Mouse (Mus musculus) heart, embryonic 12.5 days (tissue): ENCODE results near the gene BC024063. TPM values are rescaled to one million over a fixed set of nuclear protein-coding genes. Genes with fewer than 3 reads are reported as not detected.
"Not testable (repeated sequence)": the region's sequence is repeated elsewhere in the genome, so short reads cannot be mapped to it uniquely, and the experiment has no call there.

Experiments
- ATAC-seq: fragments of 200-750 bp; cut with Nextera tagmentation; 2 replicates; pipeline ENCODE4 v1.8.0; 2017; ENCODE audit warnings: moderate TSS enrichment, moderate library complexity; ENCODE audit not compliant: insufficient number of reproducible peaks, low FRiP score
- H3K27ac ChIP-seq: fragments of 300-500 bp; sonication (generic); 2 replicates; pipeline ENCODE4 v1.5.1; 2016; ENCODE audit warnings: mild to moderate bottlenecking, moderate library complexity; ENCODE audit not compliant: poor library complexity, severe bottlenecking
- H3K27me3 ChIP-seq: fragments of 300-500 bp; sonication (generic); replicated peaks from 2 replicates; pipeline ENCODE4 v1.6.1; 2016; ENCODE audit warnings: mild to moderate bottlenecking, moderate library complexity
- H3K36me3 ChIP-seq: fragments of 300-500 bp; sonication (generic); 2 replicates; pipeline ENCODE4 v1.6.1; 2016; ENCODE audit warnings: mild to moderate bottlenecking, moderate library complexity
- H3K4me1 ChIP-seq: fragments of 300-500 bp; sonication (generic); replicated peaks from 2 replicates; pipeline ENCODE4 v1.6.1; 2016; ENCODE audit warnings: mild to moderate bottlenecking
- H3K4me2 ChIP-seq: fragments of 300-500 bp; sonication (generic); 2 replicates; pipeline ENCODE4 v1.6.1; 2016; ENCODE audit warnings: mild to moderate bottlenecking, moderate library complexity
- H3K4me3 ChIP-seq: fragments of 300-500 bp; sonication (generic); 2 replicates; pipeline ENCODE4 v1.5.1; 2016; ENCODE audit warnings: mild to moderate bottlenecking
- H3K9ac ChIP-seq: fragments of 300-500 bp; sonication (generic); 2 replicates; pipeline ENCODE4 v1.6.1; 2016; ENCODE audit warnings: mild to moderate bottlenecking, moderate library complexity
- H3K9me3 ChIP-seq: fragments of 300-500 bp; sonication (generic); replicated peaks from 2 replicates; pipeline ENCODE4 v1.6.1; 2016; ENCODE audit warnings: mild to moderate bottlenecking, moderate library complexity
- WGBS: fragments of 180-500 bp; shearing (Covaris S2); methylation state at CpG from one replicate; pipeline ENCODE4 v1.1.7; 2016; 5-methylcytosine and 5-hydroxymethylcytosine counted together
- polyA plus RNA-seq: library from polyadenylated mRNA; unstranded; fragments of >200 nt; fragmentation: Nextera tagmentation; extraction: Ambion mirVana; gene quantifications from 2 replicates; pipeline ENCODE4 v1.2.1, GENCODE M21; 2016

BC024063 gene
- 2.7 and 3.0 TPM in 2 replicates for polyA plus RNA-seq

- 16% methylated on average over 42 of the region's 42 CpGs for WGBS
- Histone ChIP-seq H3K27ac (peak within 1 kb of the TSS; percentile 69; the same call in 1 of the 2 replicates), H3K9ac (peak within 1 kb of the TSS; percentile 72; the same call in 1 of the 2 replicates), H3K4me2 (peak within 1 kb of the TSS; percentile 67), H3K4me3 (peak within 1 kb of the TSS; percentile 61)
- H3K27me3 ChIP-seq, H3K9me3 ChIP-seq, H3K4me1 ChIP-seq, H3K36me3 ChIP-seq: not testable (repeated sequence)
- peak; percentile 94 for ATAC-seq
Measured at GRCm38 (mm10) chr10:82082728-82083621, at the start of gene BC024063. BC024063 (plus strand) TSS chr10:82083353.

GRCm38 (mm10) chr10:82042191-82042590, 41.0 kb upstream of the BC024063 start:
- no peak for ATAC-seq
- Histone ChIP-seq H3K4me2 (no peak overlapping the region), H3K36me3 (no peaks in the 10 kb centered on the region), H3K4me1 (no peaks in the 10 kb centered on the region), H3K27me3 (no peaks in the 10 kb centered on the region), H3K9ac (no peak overlapping the region), H3K4me3 (no peak overlapping the region), H3K27ac (no peak overlapping the region), H3K9me3 (peaks cover 19% of the 10 kb centered on the region)
- WGBS: 66% methylated on average over 2 of the region's 2 CpGs

- H3K36me3 ChIP-seq: peaks cover 12% of the 10 kb centered on the region
- no peak for ATAC-seq
- no peaks in the 10 kb centered on the region for H3K27me3 ChIP-seq
- no peak overlapping the region for H3K4me3 ChIP-seq
- H3K4me2 ChIP-seq: no peak overlapping the region
- H3K27ac ChIP-seq: no peak overlapping the region
- H3K4me1 ChIP-seq: no peaks in the 10 kb centered on the region
- H3K9ac ChIP-seq: no peak overlapping the region
- H3K9me3 ChIP-seq: peaks cover 29% of the 10 kb centered on the region
- 83% methylated on average over 3 of the region's 3 CpGs for WGBS
Measured at GRCm38 (mm10) chr10:82046603-82047002, 36.5 kb upstream of the BC024063 start.

DNA sequence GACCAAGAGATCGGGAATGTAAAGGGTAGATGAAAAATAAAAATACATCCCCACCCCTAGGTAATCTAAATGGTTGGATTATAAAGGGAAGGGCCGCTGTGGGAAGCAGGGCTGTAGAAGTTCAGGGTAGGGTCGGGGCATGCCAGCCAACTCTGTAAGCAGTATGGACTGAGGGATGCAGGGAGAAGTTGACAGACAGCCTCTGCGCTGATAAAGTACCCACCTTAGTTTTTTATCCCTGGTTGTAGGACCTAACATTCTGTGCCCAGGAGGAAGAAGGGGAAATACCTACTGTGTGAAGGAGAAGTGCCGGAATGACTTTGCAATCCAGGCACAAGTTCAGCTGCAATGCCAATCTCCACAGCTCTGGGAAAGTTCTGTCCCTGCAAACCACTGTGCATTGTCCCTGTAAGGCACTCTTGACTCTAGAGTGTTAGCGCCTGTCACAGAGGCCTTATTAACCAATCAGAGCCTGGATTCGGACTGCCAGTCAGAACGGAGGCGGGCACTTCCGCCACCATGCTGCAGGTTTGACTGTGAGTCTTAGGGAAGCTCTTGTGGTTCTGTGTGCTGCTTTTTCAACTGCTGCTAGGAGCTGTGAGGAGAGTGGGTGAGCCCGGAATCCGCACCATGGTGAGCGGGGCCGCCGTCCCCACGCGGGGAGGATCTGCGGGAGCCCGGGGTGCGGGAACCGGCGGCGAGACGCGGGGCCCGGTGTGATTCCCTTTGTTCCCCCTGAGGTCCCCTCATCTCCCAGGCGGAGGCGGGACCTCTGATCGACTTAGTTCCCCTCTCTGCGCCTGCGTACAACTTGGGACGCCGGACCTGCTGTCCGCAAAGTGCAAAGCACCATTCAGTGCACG, 35.3 kb upstream of the BC024063 start, which contains the start of gene Zfp873:
TSS of gene Zfp873 (plus strand) at position 527 of the 863 bp plus-strand sequence.
- peak; percentile 98 for ATAC-seq
- H3K4me3 ChIP-seq: peak within 1 kb of the TSS; percentile 66
- no peaks in the 10 kb centered on the region for H3K27me3 ChIP-seq
- peak within 1 kb of the TSS; percentile 93 for H3K27ac ChIP-seq
- no peaks in the 10 kb centered on the region for H3K4me1 ChIP-seq
- H3K9ac ChIP-seq: peak within 1 kb of the TSS; percentile 79
- 9% methylated on average over 35 of the region's 35 CpGs for WGBS
- H3K36me3 ChIP-seq: peaks cover 24% of the 10 kb centered on the region
- peaks cover 40% of the 10 kb centered on the region for H3K9me3 ChIP-seq
- H3K4me2 ChIP-seq: peak within 1 kb of the TSS; percentile 71

- 27% methylated on average over 10 of the region's 10 CpGs for WGBS
- peak overlapping the region; percentile 66 for H3K4me3 ChIP-seq
- peak; percentile 10; the same call in 1 of the 2 replicates for ATAC-seq
- H3K27me3 ChIP-seq, H3K27ac ChIP-seq, H3K4me1 ChIP-seq: not testable (repeated sequence)
- H3K4me2 ChIP-seq: peak overlapping the region; percentile 71
- peaks cover 44% of the 10 kb centered on the region for H3K9me3 ChIP-seq
- H3K9ac ChIP-seq: peak overlapping the region; percentile 79
- H3K36me3 ChIP-seq: peaks cover 28% of the 10 kb centered on the region
Measured at GRCm38 (mm10) chr10:82048460-82048804, 34.7 kb upstream of the BC024063 start.

- H3K36me3 ChIP-seq, H3K27me3 ChIP-seq, ATAC-seq, H3K4me1 ChIP-seq, H3K9me3 ChIP-seq: not testable (repeated sequence)
- H3K4me3 ChIP-seq: peak overlapping the region; percentile 61
- H3K4me2 ChIP-seq: peak overlapping the region; percentile 67
- peak overlapping the region; percentile 69; the same call in 1 of the 2 replicates for H3K27ac ChIP-seq
- H3K9ac ChIP-seq: peak overlapping the region; percentile 72; the same call in 1 of the 2 replicates
- 18% methylated on average over 14 of the region's 14 CpGs for WGBS
Measured at GRCm38 (mm10) chr10:82083622-82083971, 444 bp downstream of the BC024063 start.

GRCm38 (mm10) chr10:82117206-82117605, 34.1 kb downstream of the BC024063 start:
- no peak overlapping the region for H3K9ac ChIP-seq
- H3K4me2 ChIP-seq: no peak overlapping the region
- H3K27me3 ChIP-seq: no peaks in the 10 kb centered on the region
- H3K9me3 ChIP-seq: peaks cover 32% of the 10 kb centered on the region
- ATAC-seq: no peak
- no peaks in the 10 kb centered on the region for H3K36me3 ChIP-seq
- no peak overlapping the region for H3K4me3 ChIP-seq
- H3K4me1 ChIP-seq: no peaks in the 10 kb centered on the region
- 74% methylated on average over 3 of the region's 3 CpGs for WGBS
- H3K27ac ChIP-seq: no peak overlapping the region

DNA sequence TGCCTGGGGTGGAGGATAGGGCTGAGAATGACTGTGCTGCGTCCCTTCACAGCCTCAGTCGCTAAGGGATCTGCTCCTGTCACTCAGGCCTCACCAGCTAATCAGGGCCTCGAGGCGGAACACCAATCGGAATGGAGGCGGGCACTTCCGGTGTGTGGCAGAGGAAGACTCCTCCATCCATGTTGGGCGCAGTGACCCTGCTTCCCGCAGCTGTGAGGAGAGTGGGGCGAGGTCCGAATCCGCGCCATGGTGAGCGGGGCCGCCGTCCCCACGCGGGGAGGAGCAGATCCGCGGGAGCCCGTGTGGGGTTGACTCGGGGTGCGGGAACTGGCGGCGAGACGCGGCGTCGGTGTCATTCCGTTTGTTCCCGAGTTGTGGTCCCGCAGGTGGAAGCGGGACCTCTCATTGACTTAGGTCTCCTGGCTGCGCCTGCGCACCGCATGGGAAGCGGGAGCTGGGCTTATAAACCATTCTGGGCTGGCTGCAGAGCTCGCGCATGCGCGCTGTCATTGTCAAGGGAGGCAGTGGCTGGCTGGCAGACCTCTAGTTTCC, 44.8 kb downstream of the BC024063 start, which contains the start of gene AU041133:
TSS of gene AU041133 (plus strand) at position 164 of the 552 bp plus-strand sequence.
- Histone ChIP-seq H3K9ac (peak within 1 kb of the TSS; percentile 82), H3K27ac (peak within 1 kb of the TSS; percentile 71), H3K4me2 (peak within 1 kb of the TSS; percentile 70), H3K36me3 (peaks cover 14% of the 10 kb centered on the region; the same call in 1 of the 2 replicates), H3K4me3 (peak within 1 kb of the TSS; percentile 81), H3K9me3 (peaks cover 26% of the 10 kb centered on the region), H3K4me1 (no peaks in the 10 kb centered on the region; the same call in 1 of the 2 replicates), H3K27me3 (no peaks in the 10 kb centered on the region)
- ATAC-seq: peak; percentile 95
- 4% methylated on average over 41 of the region's 41 CpGs for WGBS

GRCm38 (mm10) chr10:82145282-82145681, 62.1 kb downstream of the BC024063 start:
- no peak overlapping the region for H3K9ac ChIP-seq
- no peak overlapping the region for H3K4me2 ChIP-seq
- H3K27ac ChIP-seq: no peak overlapping the region
- no peak overlapping the region for H3K4me3 ChIP-seq
- H3K4me1 ChIP-seq: no peaks in the 10 kb centered on the region
- ATAC-seq: no peak
- whole genome bisulfite sequencing: 86% methylated on average over 1 of the region's 1 CpGs
- peaks cover 55% of the 10 kb centered on the region for H3K36me3 ChIP-seq
- no peaks in the 10 kb centered on the region for H3K27me3 ChIP-seq
- peaks cover 29% of the 10 kb centered on the region for H3K9me3 ChIP-seq

DNA sequence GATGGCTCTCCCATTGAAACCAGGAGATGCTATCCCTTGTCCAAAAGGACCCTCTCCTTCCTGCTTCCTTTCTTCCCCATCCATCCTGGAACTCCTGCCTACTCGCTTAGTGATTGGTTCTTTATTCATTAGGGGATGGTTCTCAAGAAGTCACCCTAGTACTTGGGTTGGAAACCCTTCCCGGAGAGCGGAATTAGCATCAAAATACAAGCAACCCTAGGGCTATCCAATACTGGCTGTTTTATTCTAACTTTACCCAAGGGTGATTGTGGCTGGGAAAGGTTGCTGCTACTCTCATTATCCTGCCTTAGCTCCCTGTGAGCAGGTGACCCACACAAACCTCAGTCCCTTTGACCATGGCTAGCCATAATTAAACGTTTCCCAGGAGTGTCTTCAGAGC, 64.4 kb downstream of the BC024063 start:
- WGBS: 72% methylated on average over 4 of the region's 4 CpGs
- no peaks in the 10 kb centered on the region for H3K4me1 ChIP-seq
- H3K27me3 ChIP-seq: no peaks in the 10 kb centered on the region
- H3K36me3 ChIP-seq: peaks cover 68% of the 10 kb centered on the region
- H3K9ac ChIP-seq: no peak overlapping the region
- ATAC-seq: no peak
- no peak overlapping the region for H3K4me2 ChIP-seq
- no peak overlapping the region for H3K4me3 ChIP-seq
- H3K9me3 ChIP-seq: peaks cover 37% of the 10 kb centered on the region
- no peak overlapping the region for H3K27ac ChIP-seq
